Mouse (Mus musculus) embryonic fibroblast, embryonic 13.5 days (primary cell): Measurements from ENCODE around the gene Spc25.

Experiments used
- CTCF ChIP-seq: IDR thresholded peaks from 2 replicates; pipeline ENCODE4 v1.5.1; 2011; ENCODE audit warnings: mild to moderate bottlenecking, control low read depth, low read length, moderate library complexity, borderline replicate concordance; ENCODE audit not compliant: insufficient read depth
- POLR2A ChIP-seq: IDR thresholded peaks from 2 replicates; pipeline ENCODE4 v1.6.1; 2011; ENCODE audit warnings: low read depth, mild to moderate bottlenecking, control low read depth, low read length, moderate library complexity

DNA sequence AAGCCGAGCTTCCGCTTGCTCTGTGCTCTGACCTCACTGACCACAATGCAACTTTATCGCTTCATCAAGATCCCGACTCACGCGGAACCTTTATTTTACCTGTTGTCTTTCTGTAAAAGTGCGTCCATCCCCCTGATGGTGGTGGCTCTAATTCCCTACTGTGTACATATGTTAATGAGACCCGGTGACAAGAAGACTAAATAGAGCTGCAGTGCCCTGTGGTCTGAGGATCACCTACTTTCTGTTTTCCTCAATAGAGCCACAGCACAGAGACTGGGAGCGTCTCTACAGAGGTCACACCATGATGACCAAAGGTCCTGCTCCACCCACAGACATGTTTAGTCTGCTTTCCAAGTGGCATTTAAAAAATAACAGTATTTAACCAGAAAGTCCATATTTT, 20.9 kb upstream of the Spc25 start:
- TF ChIP-seq POLR2A (no peak), CTCF (no peak)
